ENCODE assay signal across 9 mouse cellular contexts in genomic region chr7:142375261-142375724, GRCm38 (mm10). TPM values are rescaled to one million over a fixed set of nuclear protein-coding genes. Genes with fewer than 3 reads are reported as not detected.
DNase-seq lines count a peak whose midpoint lies in the region; ATAC-seq and TF ChIP-seq lines count a peak whose summit lies in the region.
"Had no signal": no experiment of that assay in that cellular context is flagged by ENCODE, and none has a peak within 500 bp of the region (broad histone marks: within the 10 kb centered on the region; RNA-seq: fewer than 3 reads in every experiment).

No protein-coding gene starts in this region.

- 0 out of 2 replicates have a peak overlapping the region, but pooled peaks have one; percentile 17 for H3K27ac ChIP-seq in heart, postnatal 0 days (ENCODE audit: low read depth)
- H3K27ac ChIP-seq: kidney, postnatal 0 days had no signal

- H3K4me2 ChIP-seq in heart, postnatal 0 days (ENCODE audit: low read depth, low read length) = no peak overlapping the region

- 61% methylated on average over 6 of the region's 6 CpGs for WGBS in heart, postnatal 0 days

- no peaks in the 10 kb centered on the region for H3K27me3 ChIP-seq in C2C12 (ENCODE audit: control insufficient read depth, insufficient read depth, insufficient read length)
- H3K27me3 ChIP-seq in heart, postnatal 0 days (ENCODE audit: control insufficient read depth, insufficient read depth, low read length) = peaks cover 10% of the 10 kb centered on the region; the same call in 1 of the 2 replicates

- H3K79me3 ChIP-seq in C2C12 (ENCODE audit: low read depth) = no peaks in the 10 kb centered on the region

- peak; percentile 54 for DNase-seq in layer of hippocampus, adult 11-12 months (ENCODE audit: low spot score)
- DNase-seq in layer of hippocampus, adult 8-10 months (ENCODE audit: low spot score in 2 of 2) = no peak
- DNase-seq in cerebellum, adult 11-12 months = peak; percentile 84
- DNase-seq in heart, postnatal 0 days (ENCODE audit: low spot score) = no peak
- no peak for DNase-seq in thymus, postnatal 10 days (ENCODE audit: low spot score in 2 of 2)
- DNase-seq in spleen, postnatal 4 days (ENCODE audit: low spot score in 2 of 2) = no peak
- no peak for DNase-seq in lung, postnatal 25 days (ENCODE audit: low spot score)

- TF ChIP-seq EP300 in heart, postnatal 0 days (IDR thresholded peaks at IDR 0.05; ENCODE audit: low read depth) = no peak

- no peak overlapping the region for H3ac ChIP-seq in C2C12 (ENCODE audit: control insufficient read depth, insufficient read length, low read depth)

- H3K9me3 ChIP-seq in heart, postnatal 0 days (replicated peaks; ENCODE audit: control insufficient read depth, low read length) = no peaks in the 10 kb centered on the region

- ATAC-seq in heart, postnatal 0 days (ENCODE audit: insufficient read depth, low read depth) = no peak

- no peak for TF ChIP-seq CTCF in C2C12 (IDR thresholded peaks at IDR 0.05; ENCODE audit: control insufficient read depth, insufficient read depth, insufficient read length)
- TF ChIP-seq CTCF in heart, postnatal 0 days (IDR thresholded peaks at IDR 0.05; ENCODE audit: low read depth) = no peak

- H3K4me1 ChIP-seq in heart, postnatal 0 days (ENCODE audit: control insufficient read depth, insufficient read depth) = no peaks in the 10 kb centered on the region

- no peaks in the 10 kb centered on the region for H3K79me2 ChIP-seq in C2C12 (ENCODE audit: control insufficient read depth, insufficient read depth)

- peaks cover 33% of the 10 kb centered on the region for H3K36me3 ChIP-seq in C2C12 (ENCODE audit: control insufficient read depth, insufficient read depth)
- H3K36me3 ChIP-seq in heart, postnatal 0 days (replicated peaks; ENCODE audit: control insufficient read depth, insufficient read depth, low read length) = peaks cover 47% of the 10 kb centered on the region

- no peak overlapping the region for H3K4me3 ChIP-seq in C2C12 (ENCODE audit: insufficient read depth, poor library complexity, severe bottlenecking)
- no peak overlapping the region for H3K4me3 ChIP-seq in heart, postnatal 0 days (ENCODE audit: low read depth, low read length)

- no peak overlapping the region for H3K9ac ChIP-seq in heart, postnatal 0 days (replicated peaks; ENCODE audit: low read depth, low read length)

TF ChIP-seq in C2C12, 6 proteins besides CTCF, POLR2A, EP300 and RAD21:
- peak; percentile 79 for TF ChIP-seq MYOD1 (IDR thresholded peaks at IDR 0.05; ENCODE audit: control insufficient read depth, insufficient read length, low read depth)
- no peak for TF ChIP-seq USF1 (IDR thresholded peaks at IDR 0.05; ENCODE audit: low read depth)
- no peak for TF ChIP-seq CEBPB (IDR thresholded peaks at IDR 0.05; ENCODE audit: low read depth)

RNA-seq across cellular contexts. Expression of gene Ifitm10, which starts 1.7 kb away (rescaled TPM):
- 10 to 100 TPM; 33.3 to 40.3 (median 35.8) TPM for total RNA-seq in layer of hippocampus, adult 8-10 months (2022)
- polyA plus RNA-seq in C2C12 (2012; fragmentation: generic; extraction: Trizol) = 2.0 TPM
- 0.62 and 4.0 TPM in 2 replicates for total RNA-seq in heart, postnatal 0 days (2014; rRNA removed; ENCODE audit: low replicate concordance)
- polyA plus RNA-seq in heart, postnatal 0 days (2015; fragmentation: Nextera tagmentation; extraction: Ambion mirVana) = 3.4 and 3.9 TPM in 2 replicates

RNA-seq across cellular contexts. Expression of gene Gm49369, which starts 7.2 kb away (rescaled TPM):
- total RNA-seq in layer of hippocampus, adult 8-10 months (2022) = 10 to 100 TPM in 2 of 4 experiments, 1 to 10 TPM in 2; 2.0 to 27.5 (median 16.4) TPM
- not detected for polyA plus RNA-seq in C2C12 (2012; fragmentation: generic; extraction: Trizol)
- not detected in 2 replicates for total RNA-seq in heart, postnatal 0 days (2014; rRNA removed; ENCODE audit: low replicate concordance)
- polyA plus RNA-seq in heart, postnatal 0 days (2015; fragmentation: Nextera tagmentation; extraction: Ambion mirVana) = 0.85 TPM in 1 of 2 replicates, not detected in the other
- polyA plus RNA-seq: kidney, postnatal 0 days had no signal

RNA-seq across cellular contexts. Expression of gene Ctsd, which starts 12.5 kb away (rescaled TPM):
- 1,000 to 10,000 TPM in 2 of 4 experiments, 100 to 1,000 TPM in 2; 302 to 1,974 (median 897) TPM for total RNA-seq in layer of hippocampus, adult 8-10 months (2022)
- polyA plus RNA-seq in C2C12 (2012; fragmentation: generic; extraction: Trizol) = 384 TPM
- total RNA-seq in heart, postnatal 0 days (2014; rRNA removed; ENCODE audit: low replicate concordance) = 1,049 and 1,105 TPM in 2 replicates
- 484 and 489 TPM in 2 replicates for polyA plus RNA-seq in heart, postnatal 0 days (2015; fragmentation: Nextera tagmentation; extraction: Ambion mirVana)

RNA-seq across cellular contexts. Expression of gene Syt8, which starts 59.4 kb away (rescaled TPM):
- total RNA-seq in layer of hippocampus, adult 8-10 months (2022) = 1 to 10 TPM in 2 of 4 experiments, under 1 TPM in 1, not detected in 1; 0.29 to 2.3 (median 1.9) TPM
- 0.07 TPM for polyA plus RNA-seq in C2C12 (2012; fragmentation: generic; extraction: Trizol)
- total RNA-seq in heart, postnatal 0 days (2014; rRNA removed; ENCODE audit: low replicate concordance) = 18.0 TPM in 1 of 2 replicates, not detected in the other
- 0.10 TPM in 1 of 2 replicates, not detected in the other for polyA plus RNA-seq in heart, postnatal 0 days (2015; fragmentation: Nextera tagmentation; extraction: Ambion mirVana)

Comparison
In these comparisons a context has a peak if more than half of its experiments do, and no peak if none do; other contexts are left out.
1. DNase-seq: peak in layer of hippocampus, adult 11-12 months (single experiment) and cerebellum, adult 11-12 months (single experiment); none in layer of hippocampus, adult 8-10 months (0 of 2), heart, postnatal 0 days (single experiment), thymus, postnatal 10 days (0 of 2), spleen, postnatal 4 days (0 of 2) and lung, postnatal 25 days (single experiment).